Mouse (Mus musculus) heart, postnatal 0 days (tissue): ENCODE measurements around the gene Magi1. TPM values are rescaled to one million over a fixed set of nuclear protein-coding genes. Genes with fewer than 3 reads are reported as not detected.

Source experiments
- ATAC-seq: fragments of 200-750 bp; cut with Nextera tagmentation; 2 replicates; pipeline ENCODE4 v1.8.0; 2017; ENCODE audit warnings: low read depth, moderate number of reproducible peaks, moderate library complexity; ENCODE audit not compliant: insufficient read depth
- DNase-seq: peaks from one replicate; pipeline ENCODE4 v3.0.0-alpha.2; 2016; ENCODE audit warnings: low spot score
- H3K27ac ChIP-seq: fragments of 300-500 bp; sonication (generic); 2 replicates; pipeline ENCODE4 v1.5.1; 2014; ENCODE audit warnings: low read depth, mild to moderate bottlenecking
- H3K27me3 ChIP-seq: fragments of 300-500 bp; sonication (generic); 2 replicates; pipeline ENCODE4 v1.6.1; 2014; ENCODE audit warnings: low read length, mixed read lengths; ENCODE audit not compliant: control insufficient read depth, insufficient read depth
- H3K36me3 ChIP-seq: fragments of 300-500 bp; sonication (generic); replicated peaks from 2 replicates; pipeline ENCODE4 v1.6.1; 2014; ENCODE audit warnings: low read length, mixed read lengths; ENCODE audit not compliant: control insufficient read depth, insufficient read depth
- H3K4me1 ChIP-seq: fragments of 300-500 bp; sonication (generic); 2 replicates; pipeline ENCODE4 v1.6.1; 2014; ENCODE audit warnings: antibody characterized with exemption; ENCODE audit not compliant: control insufficient read depth, insufficient read depth
- H3K4me2 ChIP-seq: fragments of 300-500 bp; sonication (generic); 2 replicates; pipeline ENCODE4 v1.6.1; 2014; ENCODE audit warnings: low read depth, mild to moderate bottlenecking, low read length, moderate library complexity
- H3K4me3 ChIP-seq: fragments of 300-500 bp; sonication (generic); 2 replicates; pipeline ENCODE4 v1.5.1; 2014; ENCODE audit warnings: low read depth, low read length
- H3K9ac ChIP-seq: fragments of 300-500 bp; sonication (generic); replicated peaks from 2 replicates; pipeline ENCODE4 v1.6.1; 2014; ENCODE audit warnings: low read depth, low read length, mixed read lengths
- H3K9me3 ChIP-seq: fragments of 300-500 bp; sonication (generic); replicated peaks from 2 replicates; pipeline ENCODE4 v1.6.1; 2016; ENCODE audit warnings: low read length; ENCODE audit not compliant: control insufficient read depth
- CTCF ChIP-seq: IDR thresholded peaks from 2 replicates; pipeline ENCODE4 v1.5.1; 2016; ENCODE audit warnings: antibody characterized with exemption, control low read depth, low read depth
- EP300 ChIP-seq: IDR thresholded peaks from 2 replicates; pipeline ENCODE4 v1.6.1; 2016; ENCODE audit warnings: antibody characterized with exemption, low read depth
- WGBS: fragments of 180-500 bp; shearing (Covaris S2); extraction: QIAGEN DNeasy Blood & Tissue Kit; methylation state at CpG from one replicate; pipeline ENCODE4 v1.1.7; 2014; 5-methylcytosine and 5-hydroxymethylcytosine counted together
- polyA plus RNA-seq: library from polyadenylated mRNA; unstranded; fragments of >200 nt; fragmentation: Nextera tagmentation; extraction: Ambion mirVana; gene quantifications from 2 replicates; pipeline ENCODE4 v1.2.1, GENCODE M21; 2015
- total RNA-seq: library from RNA; depleted of rRNA; stranded (reverse); fragments of >200 nt; gene quantifications from 2 replicates; pipeline ENCODE4 v1.2.3, GENCODE M21; 2014; ENCODE audit warnings: low replicate concordance

Magi1 gene
- total and polyA plus RNA-seq, 2 experiments from 2014 or later, result 4.6 to 15.3 TPM

DNA sequence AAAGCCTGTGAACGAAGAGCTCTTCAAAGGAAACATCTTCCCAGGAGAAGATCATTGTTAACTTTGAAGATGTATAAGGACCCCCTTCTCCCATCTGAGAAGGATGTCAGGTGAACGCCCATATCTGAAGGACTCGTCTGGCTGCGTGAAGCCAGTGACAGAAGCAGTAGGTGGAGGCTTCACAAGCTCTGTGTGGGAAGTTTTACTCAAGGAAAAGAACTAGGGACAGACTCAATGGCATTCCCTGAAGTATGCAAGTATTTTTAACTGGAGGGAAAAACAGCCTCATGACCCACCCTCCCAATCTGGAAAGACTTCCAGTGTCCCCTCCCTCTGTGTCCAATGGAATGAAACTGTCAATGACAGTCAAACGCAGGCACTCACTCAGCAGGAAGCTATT lies 438.6 kb downstream of the Magi1 start:
- Histone ChIP-seq H3K9me3 (no peaks in the 10 kb centered on the region), H3K4me1 (peaks cover 13% of the 10 kb centered on the region; the same call in 1 of the 2 replicates), H3K27me3 (no peaks in the 10 kb centered on the region), H3K9ac (no peak overlapping the region), H3K27ac (no peak overlapping the region), H3K36me3 (no peaks in the 10 kb centered on the region), H3K4me3 (no peak overlapping the region), H3K4me2 (no peak overlapping the region)
- TF ChIP-seq CTCF (no peak), EP300 (no peak)
- ATAC-seq, result no peak
- 52% methylated on average over 5 of the region's 5 CpGs for WGBS
- DNase-seq, result no peak

DNA sequence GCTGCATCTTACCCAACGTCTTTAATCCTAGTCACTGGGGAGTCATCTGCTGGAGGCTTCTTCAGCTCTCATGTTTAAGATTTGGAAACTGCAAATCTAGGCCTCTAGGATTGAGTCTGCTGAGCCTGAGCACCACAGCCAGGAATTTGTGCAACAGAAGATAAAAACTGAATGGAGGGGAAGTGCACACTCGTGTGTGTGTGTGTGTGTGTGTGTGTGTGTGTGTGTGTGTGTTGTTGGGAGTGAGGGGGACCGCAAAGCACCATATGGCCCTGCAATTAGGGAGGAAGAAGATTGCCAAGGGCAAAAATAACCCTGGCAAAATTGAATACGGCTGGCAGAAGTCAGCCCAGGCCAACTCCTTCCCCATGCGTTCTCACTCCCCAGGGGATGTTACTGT lies 439.1 kb downstream of the Magi1 start:
- Histone ChIP-seq H3K4me3 (no peak overlapping the region), H3K9me3 (no peaks in the 10 kb centered on the region), H3K27ac (no peak overlapping the region), H3K9ac (no peak overlapping the region), H3K36me3 (no peaks in the 10 kb centered on the region), H3K4me1 (peaks cover 13% of the 10 kb centered on the region; the same call in 1 of the 2 replicates), H3K27me3 (no peaks in the 10 kb centered on the region), H3K4me2 (no peak overlapping the region)
- 22% methylated on average over 5 of the region's 5 CpGs for WGBS
- TF ChIP-seq EP300 (no peak), CTCF (no peak)
- ATAC-seq, result no peak
- no peak for DNase-seq

DNA sequence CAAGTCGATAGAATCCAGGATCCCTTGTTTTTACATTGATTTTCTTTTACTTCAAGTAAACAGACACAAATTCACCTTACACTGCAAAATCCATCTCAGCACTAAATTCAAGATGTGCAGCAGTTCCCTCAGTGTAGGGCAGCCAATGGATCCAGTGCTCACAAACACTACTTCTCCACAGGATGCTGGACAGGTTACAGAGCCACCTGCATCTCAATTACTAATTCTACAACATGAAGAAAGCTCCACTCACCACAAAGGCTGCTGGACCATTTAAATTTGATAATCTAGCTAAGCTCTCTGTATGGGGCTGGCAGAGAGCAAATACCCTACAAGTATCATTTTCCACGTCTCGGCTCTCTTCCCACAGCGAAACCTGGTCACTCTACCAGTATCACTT lies 445.3 kb downstream of the Magi1 start:
- H3K4me3 ChIP-seq, result no peak overlapping the region
- TF ChIP-seq EP300 (no peak), CTCF (no peak)
- H3K4me2 ChIP-seq, result no peak overlapping the region
- H3K9ac ChIP-seq, result no peak overlapping the region
- 0 out of 2 replicates have a peak, but pooled peaks cover 8% of the 10 kb centered on the region for H3K4me1 ChIP-seq
- H3K27ac ChIP-seq, result no peak overlapping the region
- H3K36me3 ChIP-seq, result no peaks in the 10 kb centered on the region
- no peaks in the 10 kb centered on the region for H3K27me3 ChIP-seq
- DNase-seq, result no peak
- WGBS, result 88% methylated on average over 4 of the region's 4 CpGs
- H3K9me3 ChIP-seq, result no peaks in the 10 kb centered on the region
- no peak for ATAC-seq

DNA sequence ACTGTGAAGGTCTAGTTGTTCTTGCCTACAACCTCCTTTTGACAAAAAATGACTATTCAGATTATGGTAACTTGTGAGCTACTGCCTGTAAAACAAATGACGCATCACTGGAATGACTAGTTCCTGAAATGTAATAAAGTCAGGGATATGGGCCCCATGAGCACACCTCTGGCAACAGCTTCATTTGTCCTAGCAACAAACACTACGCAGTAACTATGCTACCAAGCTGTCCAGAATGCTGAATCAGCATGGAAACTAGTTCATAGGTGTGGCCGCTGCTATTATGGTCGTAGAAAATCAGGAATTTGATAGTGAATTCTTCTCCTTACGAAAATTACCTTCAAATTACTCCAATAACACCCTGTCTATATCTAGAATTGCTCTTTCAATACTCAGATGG lies 447.1 kb downstream of the Magi1 start:
- Histone ChIP-seq H3K4me1 (0 out of 2 replicates have a peak, but pooled peaks cover 8% of the 10 kb centered on the region), H3K36me3 (no peaks in the 10 kb centered on the region), H3K9me3 (no peaks in the 10 kb centered on the region), H3K27me3 (no peaks in the 10 kb centered on the region), H3K27ac (no peak overlapping the region), H3K4me3 (no peak overlapping the region), H3K9ac (no peak overlapping the region), H3K4me2 (no peak overlapping the region)
- WGBS, result 83% methylated on average over 5 of the region's 5 CpGs
- DNase-seq (no peak), ATAC-seq (no peak)
- TF ChIP-seq CTCF (no peak), EP300 (no peak)

DNA sequence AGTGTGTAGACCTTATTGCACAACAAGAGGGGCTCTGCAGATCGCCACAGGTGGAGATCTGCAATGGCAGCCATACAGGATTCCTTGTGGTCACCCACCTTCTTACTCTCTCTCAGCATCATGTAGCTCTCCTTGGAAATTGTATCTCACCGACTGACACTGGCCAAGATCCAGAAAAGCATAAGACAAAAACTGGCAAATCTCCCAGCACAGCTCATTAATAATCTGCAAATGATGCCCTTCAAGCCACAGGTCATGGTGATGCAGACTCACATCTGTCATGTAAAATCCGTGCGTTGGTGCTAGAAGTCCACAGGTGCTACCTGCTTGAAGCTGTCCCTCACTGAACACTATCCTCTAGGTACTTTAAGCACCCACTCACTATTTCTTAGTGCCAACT lies 448.5 kb downstream of the Magi1 start:
- WGBS, result 37% methylated on average over 4 of the region's 4 CpGs
- Histone ChIP-seq H3K4me3 (no peak overlapping the region), H3K9ac (no peak overlapping the region), H3K27me3 (no peaks in the 10 kb centered on the region), H3K4me2 (no peak overlapping the region), H3K9me3 (no peaks in the 10 kb centered on the region), H3K36me3 (no peaks in the 10 kb centered on the region), H3K4me1 (0 out of 2 replicates have a peak, but pooled peaks cover 8% of the 10 kb centered on the region), H3K27ac (no peak overlapping the region)
- DNase-seq (peak; percentile 53), ATAC-seq (no peak; the same call in 1 of the 2 replicates)
- TF ChIP-seq CTCF (no peak), EP300 (no peak)

DNA sequence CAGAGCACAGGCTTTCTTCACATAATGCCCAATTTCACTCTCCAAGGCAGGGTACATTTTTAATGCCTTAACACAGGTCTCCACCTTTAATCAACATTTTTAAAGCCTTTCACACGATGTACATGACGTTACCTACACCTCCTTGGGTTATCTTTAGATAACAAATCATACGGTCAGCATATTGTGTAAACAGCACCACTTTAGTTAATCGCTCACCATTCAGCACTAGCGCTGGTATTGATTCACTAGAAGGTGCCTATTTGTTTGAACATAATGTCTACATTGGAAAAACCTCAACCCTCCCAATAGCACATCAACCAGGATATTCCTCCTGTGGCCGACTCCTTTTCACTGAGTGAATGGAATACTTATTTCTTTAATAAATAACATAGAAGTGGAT lies 455.5 kb downstream of the Magi1 start:
- Histone ChIP-seq H3K9me3 (no peaks in the 10 kb centered on the region), H3K4me2 (no peak overlapping the region), H3K4me3 (no peak overlapping the region), H3K9ac (no peak overlapping the region), H3K36me3 (no peaks in the 10 kb centered on the region), H3K4me1 (no peaks in the 10 kb centered on the region), H3K27ac (no peak overlapping the region), H3K27me3 (no peaks in the 10 kb centered on the region)
- ATAC-seq (no peak), DNase-seq (no peak)
- TF ChIP-seq CTCF, result no peak
- no peak for TF ChIP-seq EP300
- 67% methylated on average over 6 of the region's 6 CpGs for WGBS
